Mouse (Mus musculus): ENCODE results near the gene Rhoa. TPM values are rescaled to one million over a fixed set of nuclear protein-coding genes. Genes with fewer than 3 reads are reported as not detected.
"Not testable (repeated sequence)": the region's sequence is repeated elsewhere in the genome, so short reads cannot be mapped to it uniquely, and the experiment has no call there.

Rhoa gene
- polyA plus RNA-seq, 1 experiment from 2014 or later, result 448 TPM

- no peak overlapping the region for H3K9ac ChIP-seq (ENCODE audit: low read depth, low read length)
- ATAC-seq (replicated peaks; ENCODE audit: low FRiP score, low read depth) (no peak), DNase-seq (ENCODE audit: low spot score) (no peak)
- no peak overlapping the region for H3K4me2 ChIP-seq (ENCODE audit: low read length)
- 90% methylated on average over 2 of the region's 2 CpGs for WGBS
- no peaks in the 10 kb centered on the region for H3K27me3 ChIP-seq (ENCODE audit: insufficient read depth, low read length)
- no peaks in the 10 kb centered on the region for H3K4me1 ChIP-seq (replicated peaks; ENCODE audit: insufficient read depth, low read length)
- H3K4me3 ChIP-seq (replicated peaks; ENCODE audit: low read depth, low read length), result no peak overlapping the region
- H3K27ac ChIP-seq, result no peak overlapping the region
- H3K36me3 ChIP-seq (ENCODE audit: insufficient read depth, low read length), result no peaks in the 10 kb centered on the region
- no peak for TF ChIP-seq CTCF (IDR thresholded peaks at IDR 0.05; ENCODE audit: low read depth)
- no peaks in the 10 kb centered on the region for H3K9me3 ChIP-seq (replicated peaks; ENCODE audit: low read length)
Measured at GRCm38 (mm10) chr9:108318462-108318861, 12.5 kb downstream of the Rhoa start.

- peak; percentile 40; the same call in 1 of the 2 replicates for TF ChIP-seq CTCF (IDR thresholded peaks at IDR 0.05; ENCODE audit: low read depth)
- H3K27ac ChIP-seq; ATAC-seq (replicated peaks; ENCODE audit: low FRiP score, low read depth); H3K36me3 ChIP-seq (ENCODE audit: insufficient read depth, low read length); H3K4me2 ChIP-seq (ENCODE audit: low read length); H3K4me3 ChIP-seq (replicated peaks; ENCODE audit: low read depth, low read length); H3K9me3 ChIP-seq (replicated peaks; ENCODE audit: low read length); H3K4me1 ChIP-seq (replicated peaks; ENCODE audit: insufficient read depth, low read length); H3K9ac ChIP-seq (ENCODE audit: low read depth, low read length); H3K27me3 ChIP-seq (ENCODE audit: insufficient read depth, low read length); DNase-seq (ENCODE audit: low spot score): not testable (repeated sequence)
- 92% methylated on average over 7 of the region's 7 CpGs for WGBS
Measured at GRCm38 (mm10) chr9:108322054-108322453, 16.1 kb downstream of the Rhoa start.

- ATAC-seq (replicated peaks; ENCODE audit: low FRiP score, low read depth), result no peak
- Histone ChIP-seq H3K27me3 (ENCODE audit: insufficient read depth, low read length) (no peaks in the 10 kb centered on the region), H3K4me1 (replicated peaks; ENCODE audit: insufficient read depth, low read length) (no peaks in the 10 kb centered on the region), H3K4me2 (ENCODE audit: low read length) (no peak overlapping the region), H3K4me3 (replicated peaks; ENCODE audit: low read depth, low read length) (no peak overlapping the region), H3K36me3 (ENCODE audit: insufficient read depth, low read length) (peaks cover 10% of the 10 kb centered on the region; the same call in 1 of the 2 replicates), H3K27ac (no peak overlapping the region), H3K9me3 (replicated peaks; ENCODE audit: low read length) (no peaks in the 10 kb centered on the region), H3K9ac (ENCODE audit: low read depth, low read length) (no peak overlapping the region)
- 97% methylated on average over 1 of the region's 1 CpGs for WGBS
- no peak for TF ChIP-seq CTCF (IDR thresholded peaks at IDR 0.05; ENCODE audit: low read depth)
- DNase-seq (ENCODE audit: low spot score), result no peak
Measured at GRCm38 (mm10) chr9:108324784-108325183, 18.9 kb downstream of the Rhoa start.

- no peak for TF ChIP-seq CTCF (IDR thresholded peaks at IDR 0.05; ENCODE audit: low read depth)
- Histone ChIP-seq H3K4me2 (ENCODE audit: low read length) (no peak overlapping the region), H3K27ac (no peak overlapping the region), H3K36me3 (ENCODE audit: insufficient read depth, low read length) (peaks cover 12% of the 10 kb centered on the region), H3K4me1 (replicated peaks; ENCODE audit: insufficient read depth, low read length) (no peaks in the 10 kb centered on the region), H3K27me3 (ENCODE audit: insufficient read depth, low read length) (no peaks in the 10 kb centered on the region), H3K9me3 (replicated peaks; ENCODE audit: low read length) (no peaks in the 10 kb centered on the region), H3K9ac (ENCODE audit: low read depth, low read length) (no peak overlapping the region), H3K4me3 (replicated peaks; ENCODE audit: low read depth, low read length) (no peak overlapping the region)
- no peak for ATAC-seq (replicated peaks; ENCODE audit: low FRiP score, low read depth)
- WGBS, result 97% methylated on average over 2 of the region's 2 CpGs
- no peak for DNase-seq (ENCODE audit: low spot score)
Measured at GRCm38 (mm10) chr9:108325811-108326210, 19.9 kb downstream of the Rhoa start.

- H3K27ac ChIP-seq, result peak overlapping the region; percentile 98
Measured at GRCm38 (mm10) chr9:108337848-108338550, 32.1 kb downstream of the Rhoa start.

GRCm38 (mm10) chr9:108338551-108338885 lies 32.6 kb downstream of the Rhoa start:
- DNase-seq (ENCODE audit: low spot score), result no peak
- H3K9me3 ChIP-seq (replicated peaks; ENCODE audit: low read length), result no peaks in the 10 kb centered on the region
- no peak for ATAC-seq (replicated peaks; ENCODE audit: low FRiP score, low read depth)
- 20% methylated on average over 6 of the region's 6 CpGs for WGBS
- peak overlapping the region; percentile 98 for H3K27ac ChIP-seq
- H3K27me3 ChIP-seq (ENCODE audit: insufficient read depth, low read length), result no peaks in the 10 kb centered on the region
- no peak for TF ChIP-seq CTCF (IDR thresholded peaks at IDR 0.05; ENCODE audit: low read depth)
- peak overlapping the region; percentile 79 for H3K4me2 ChIP-seq (ENCODE audit: low read length)
- H3K9ac ChIP-seq (ENCODE audit: low read depth, low read length), result peak overlapping the region; percentile 83; the same call in 1 of the 2 replicates
- H3K36me3 ChIP-seq (ENCODE audit: insufficient read depth, low read length), result peaks cover 25% of the 10 kb centered on the region
- peaks cover 21% of the 10 kb centered on the region for H3K4me1 ChIP-seq (replicated peaks; ENCODE audit: insufficient read depth, low read length)
- H3K4me3 ChIP-seq (replicated peaks; ENCODE audit: low read depth, low read length), result peak overlapping the region; percentile 62

More at GRCm38 (mm10) chr9:108337848-108338550, 32.1 kb downstream of the Rhoa start:
- TF ChIP-seq CTCF (IDR thresholded peaks at IDR 0.05; ENCODE audit: low read depth), result no peak
- H3K36me3 ChIP-seq (ENCODE audit: insufficient read depth, low read length), result peaks cover 29% of the 10 kb centered on the region
- no peak overlapping the region for H3K4me3 ChIP-seq (replicated peaks; ENCODE audit: low read depth, low read length)
- no peaks in the 10 kb centered on the region for H3K27me3 ChIP-seq (ENCODE audit: insufficient read depth, low read length)
- peaks cover 21% of the 10 kb centered on the region for H3K4me1 ChIP-seq (replicated peaks; ENCODE audit: insufficient read depth, low read length)
- WGBS, result 64% methylated on average over 10 of the region's 10 CpGs
- peak overlapping the region; percentile 79; the same call in 1 of the 2 replicates for H3K4me2 ChIP-seq (ENCODE audit: low read length)
- DNase-seq (ENCODE audit: low spot score), result no peak
- ATAC-seq (replicated peaks; ENCODE audit: low FRiP score, low read depth), result no peak
- H3K9ac ChIP-seq (ENCODE audit: low read depth, low read length), result no peak overlapping the region
- no peaks in the 10 kb centered on the region for H3K9me3 ChIP-seq (replicated peaks; ENCODE audit: low read length)
